Mouse (Mus musculus) gastrocnemius, postnatal 4 days (tissue): Measurements from ENCODE around the gene Rictor. TPM values are rescaled to one million over a fixed set of nuclear protein-coding genes. Genes with fewer than 3 reads are reported as not detected.
"Not testable (repeated sequence)": the region's sequence is repeated elsewhere in the genome, so short reads cannot be mapped to it uniquely, and the experiment has no call there.

Experiments
- DNase-seq, 2 experiments: peaks; one replicate each; pipeline ENCODE4 v3.0.0; 2021 to 2022; ENCODE audit warnings: low spot score in 2 of 2, mixed read lengths in 2 of 2
- total RNA-seq, 2 experiments: library from RNA; stranded (reverse); gene quantifications; 2 replicates each; pipeline ENCODE4 v1.2.3; 2021

Gene Rictor
- total RNA-seq, 2 experiments from 2014 or later: 16.9 to 18.1 TPM

GRCm38 (mm10) chr15:6726130-6726808 is 18.1 kb downstream of the Rictor start:
- no peak for DNase-seq

DNA sequence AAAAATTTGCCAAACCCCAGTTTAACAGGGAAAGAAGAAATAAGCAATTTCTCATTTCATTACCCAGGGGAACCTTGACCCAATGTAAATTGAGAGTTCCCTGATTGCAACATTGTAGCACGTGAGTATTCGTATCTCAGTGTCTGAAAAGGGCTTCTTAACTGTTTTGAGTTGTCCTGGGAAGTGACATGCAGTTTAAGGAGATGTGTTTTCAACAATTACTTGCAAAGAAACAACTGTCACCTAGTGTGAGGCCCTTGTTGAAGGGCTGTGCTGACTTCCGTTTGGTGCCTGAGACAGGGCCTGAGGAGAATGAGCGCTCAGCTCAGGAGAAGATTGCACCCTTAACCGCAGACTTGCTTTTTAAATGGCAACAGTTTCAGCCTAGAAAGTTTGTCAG is 24.9 kb downstream of the Rictor start:
- DNase-seq: no peak

GRCm38 (mm10) chr15:6739180-6739579 is 31.0 kb downstream of the Rictor start:
- DNase-seq: no peak

DNA sequence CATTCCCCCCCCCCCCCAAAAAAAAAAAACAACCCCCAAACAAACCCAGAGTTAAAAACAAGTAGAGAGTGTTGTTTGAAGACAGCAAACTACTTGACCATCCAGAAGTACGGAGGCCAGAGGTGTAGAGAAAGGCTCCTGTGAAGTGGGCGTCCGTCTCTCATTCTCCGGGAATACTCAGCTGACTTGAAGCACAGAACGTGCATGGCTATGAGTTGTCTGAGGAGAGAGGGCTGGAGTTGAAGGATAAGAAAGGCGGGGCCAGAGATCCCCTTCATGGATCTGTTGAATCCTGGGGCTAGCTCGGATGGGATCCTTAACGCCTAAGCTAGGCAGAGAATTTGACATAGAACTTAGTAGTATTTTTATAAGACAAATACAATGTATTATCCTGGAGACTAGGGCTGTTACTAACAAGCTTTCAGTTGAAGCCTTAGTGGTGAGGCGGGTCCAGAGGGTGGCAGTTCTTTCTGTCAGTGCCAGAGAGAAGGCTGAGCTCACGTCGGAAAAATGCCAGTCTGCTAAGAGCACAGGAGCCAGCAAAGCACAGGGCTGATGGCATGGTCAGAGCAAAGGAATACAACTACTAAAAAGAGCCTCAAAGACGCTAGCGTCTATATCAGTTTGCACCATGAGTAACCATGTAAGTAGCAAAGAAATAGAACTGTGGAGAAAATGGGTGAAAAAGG is 34.3 kb downstream of the Rictor start:
- no peak for DNase-seq

DNA sequence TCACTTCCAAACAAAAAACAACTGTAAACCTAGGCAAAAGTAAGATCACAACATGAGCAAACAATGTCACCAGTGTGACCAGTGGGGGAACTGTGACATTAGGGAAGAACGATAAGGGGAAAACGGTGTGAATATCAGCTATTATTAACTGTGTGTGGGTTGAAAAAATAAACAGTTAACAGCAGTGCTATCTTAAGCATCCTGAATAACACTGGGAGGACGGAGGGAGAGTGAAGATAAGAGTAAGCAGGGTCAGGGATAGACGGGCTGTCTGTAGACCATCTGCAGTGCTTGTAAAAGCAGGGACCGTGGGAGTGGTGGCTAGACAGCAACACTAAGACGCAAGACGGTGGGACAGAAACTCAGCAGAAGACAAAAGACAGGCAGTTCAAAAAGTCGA is 35.5 kb downstream of the Rictor start:
- DNase-seq: no peak

- DNase-seq: not testable (repeated sequence)
Observed at GRCm38 (mm10) chr15:6746301-6746983, 38.3 kb downstream of the Rictor start.

GRCm38 (mm10) chr15:6747001-6747400 is 38.8 kb downstream of the Rictor start:
- DNase-seq: no peak

DNA sequence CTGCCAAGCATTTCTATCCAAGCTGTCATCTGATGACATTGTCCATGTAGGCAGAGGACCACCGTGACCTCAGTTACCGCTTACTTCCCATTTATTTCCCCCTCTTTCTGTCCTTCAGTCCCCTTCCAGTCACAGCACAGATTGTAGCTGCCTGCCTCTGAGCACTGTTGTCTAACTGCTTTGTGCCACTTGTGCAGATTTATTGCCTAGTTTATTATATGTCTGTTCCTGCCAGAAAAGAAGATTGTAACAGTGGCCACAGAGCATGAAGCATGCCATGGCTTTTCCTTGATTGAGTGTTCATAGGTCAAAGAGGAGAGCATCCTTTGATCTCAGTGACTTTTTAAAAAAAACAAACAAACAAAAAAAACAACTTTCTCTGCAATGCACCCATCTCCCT is 46.2 kb downstream of the Rictor start:
- DNase-seq: no peak

DNA sequence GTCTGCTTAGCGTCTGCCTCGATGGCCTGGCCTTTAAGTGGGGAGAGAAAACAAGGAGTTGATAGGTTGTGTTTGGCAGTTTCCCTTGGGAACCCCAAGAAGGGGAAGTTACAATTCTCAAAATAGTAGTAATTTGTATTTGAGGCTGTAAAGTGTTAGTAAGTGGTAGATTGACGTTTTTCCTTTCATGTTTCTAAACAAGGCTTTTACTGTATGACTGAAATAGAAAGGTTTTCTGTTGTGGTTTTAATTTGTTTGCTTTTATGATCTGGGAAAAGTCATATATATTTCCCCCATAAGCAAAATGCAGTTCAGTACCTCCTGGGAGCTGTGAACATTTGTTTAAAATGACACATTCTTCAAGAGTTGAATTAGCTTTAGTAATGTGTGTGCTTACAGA is 64.1 kb downstream of the Rictor start:
- no peak for DNase-seq

- DNase-seq: no peak
Observed at GRCm38 (mm10) chr15:6786212-6786611, 78.0 kb downstream of the Rictor start.

DNA sequence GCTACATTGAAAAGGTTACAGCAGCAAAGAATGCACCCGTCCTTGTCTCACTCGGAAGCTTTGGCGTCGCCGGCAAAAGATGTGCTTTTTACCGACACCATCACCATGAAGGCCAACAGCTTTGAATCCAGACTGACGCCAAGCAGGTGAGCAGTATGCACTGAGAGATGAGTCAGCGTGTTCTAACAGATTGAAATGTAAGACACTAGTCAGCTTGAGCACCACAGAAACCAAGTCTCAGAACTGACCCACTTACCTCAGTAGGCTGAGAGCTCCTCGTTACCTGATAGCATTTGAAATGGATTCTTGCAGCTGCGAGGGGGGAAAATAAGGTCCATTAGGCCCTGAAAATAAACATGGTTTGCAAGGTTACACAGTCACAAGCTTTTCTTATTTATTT is 79.1 kb downstream of the Rictor start:
- no peak for DNase-seq

DNA sequence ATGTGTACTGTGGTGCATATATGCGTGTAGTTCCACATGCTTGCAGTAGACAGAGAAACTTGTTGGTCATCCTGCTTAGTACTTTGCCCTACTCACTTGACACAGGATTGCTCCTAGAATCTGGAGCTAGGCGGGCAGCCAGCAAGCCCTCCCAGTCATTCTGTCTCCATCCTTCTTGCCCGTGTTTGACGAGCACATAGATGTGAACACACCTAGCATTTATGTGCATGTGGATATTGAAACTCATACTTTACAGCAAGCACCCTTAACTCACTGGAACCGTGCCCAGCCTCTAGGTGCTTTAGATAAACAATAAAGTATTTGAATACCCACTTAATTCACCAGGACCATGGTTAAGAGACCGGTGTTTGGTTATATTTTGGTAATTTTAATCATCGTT is 81.8 kb downstream of the Rictor start:
- DNase-seq: no peak

DNA sequence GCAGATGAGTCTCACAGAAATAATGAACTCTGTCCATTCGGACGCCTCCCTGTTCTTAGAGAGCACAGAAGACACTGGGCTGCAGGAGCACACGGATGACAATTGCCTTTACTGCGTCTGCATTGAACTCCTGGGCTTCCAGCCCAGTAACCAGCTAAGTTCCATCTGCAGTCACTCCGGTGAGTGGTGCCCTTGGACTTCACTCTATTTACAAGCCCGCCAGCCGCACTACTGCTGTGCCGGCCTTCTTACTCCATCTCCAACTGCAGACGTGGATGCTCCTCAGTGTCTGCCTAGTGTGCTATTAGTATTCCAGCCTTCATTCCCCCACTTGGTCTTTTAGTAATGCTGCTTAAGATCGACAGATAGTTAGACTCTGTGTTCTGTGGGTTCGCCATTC is 83.5 kb downstream of the Rictor start:
- DNase-seq: no peak

DNA sequence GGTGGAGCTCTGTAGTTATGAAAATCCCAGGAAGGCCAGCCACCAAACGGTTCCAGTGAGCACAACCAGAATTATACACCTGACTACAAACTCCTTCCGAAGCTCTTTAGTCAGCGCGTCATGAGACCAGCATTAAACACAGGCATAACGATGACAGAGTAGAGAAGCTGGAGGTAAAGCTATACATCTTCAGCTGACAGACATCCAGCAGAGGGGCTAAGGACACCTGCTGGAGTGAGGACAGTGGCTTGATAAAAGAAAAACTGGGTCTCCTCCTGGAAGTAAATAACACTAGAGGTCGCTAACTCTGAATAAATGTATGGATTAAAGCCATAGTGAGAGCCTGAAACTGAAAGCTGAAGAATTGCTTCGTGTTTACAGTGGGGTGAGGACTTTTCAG is 84.7 kb downstream of the Rictor start:
- no peak for DNase-seq

- DNase-seq: not testable (repeated sequence)
Observed at GRCm38 (mm10) chr15:6801212-6801611, 93.0 kb downstream of the Rictor start.

DNA sequence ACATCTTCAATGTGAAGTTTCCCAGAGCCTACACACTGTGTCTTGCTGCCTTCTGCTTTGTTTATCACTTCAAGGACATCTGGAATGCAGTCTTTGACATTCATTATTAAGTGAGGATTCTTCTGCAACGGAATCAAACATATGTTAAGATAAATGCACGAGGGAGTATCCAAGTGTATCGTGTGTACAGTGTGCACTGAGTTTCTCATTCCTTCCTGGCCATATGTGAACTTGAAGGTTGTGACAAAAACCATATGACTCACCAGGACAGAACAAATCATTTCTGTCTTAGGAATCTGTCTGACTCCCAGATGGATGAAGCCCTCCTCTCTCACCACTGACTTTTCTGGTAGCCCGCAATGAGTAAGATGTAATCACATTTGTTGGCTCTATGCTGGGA is 107.6 kb downstream of the Rictor start:
- DNase-seq: no peak

DNA sequence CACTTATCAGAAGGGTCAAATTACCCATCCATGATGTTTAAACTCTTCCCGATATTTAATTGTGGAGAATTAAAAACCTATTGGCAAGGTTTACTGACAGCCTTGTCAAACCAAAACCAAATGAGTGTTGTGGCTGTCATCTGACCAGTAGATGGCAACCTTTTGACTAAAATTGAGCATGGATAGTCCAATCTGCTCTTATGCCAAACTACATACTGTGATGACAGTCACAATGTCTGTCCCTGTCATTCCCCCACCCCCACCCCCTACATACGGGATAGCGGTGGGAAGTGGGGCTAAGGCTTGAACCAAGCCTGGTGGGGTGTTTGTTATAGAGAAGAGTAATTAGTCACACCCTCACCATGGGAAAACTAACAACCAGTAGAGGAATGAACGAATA is 132.0 kb downstream of the Rictor start:
- no peak for DNase-seq

GRCm38 (mm10) chr15:6849851-6850250 is 141.7 kb downstream of the Rictor start:
- DNase-seq: no peak
